Mouse (Mus musculus): ENCODE results near the gene Fank1.

DNA sequence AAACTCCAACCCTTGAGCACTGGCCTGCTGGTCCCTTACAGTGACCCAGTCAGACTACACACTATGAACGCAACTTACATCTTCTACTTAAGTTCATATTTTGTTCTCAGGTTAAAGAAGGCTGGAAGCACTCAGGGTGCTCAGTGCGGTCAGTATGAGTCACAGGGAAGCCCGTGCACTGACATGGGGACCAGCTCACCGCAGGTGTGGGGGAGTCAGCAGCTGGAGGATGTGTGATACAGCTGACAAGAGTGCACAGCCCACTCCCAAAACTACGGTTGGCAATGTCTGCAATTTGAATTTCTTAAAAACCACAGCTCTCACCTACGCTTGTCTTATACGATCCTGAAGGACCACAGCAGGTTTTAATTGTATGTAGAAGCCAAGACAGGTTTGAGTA lies 36.1 kb upstream of the Fank1 start:
- TF ChIP-seq CTCF (IDR thresholded peaks at IDR 0.05; ENCODE audit: control insufficient read depth, insufficient read depth, insufficient read length) (no peak), MAX (IDR thresholded peaks at IDR 0.05) (no peak), MYOD1 (IDR thresholded peaks at IDR 0.05; ENCODE audit: control insufficient read depth, insufficient read length, low read depth) (peak; percentile 40)
